Mouse (Mus musculus) neural tube, embryonic 14.5 days (tissue): Measurements from ENCODE around the gene Mup15. TPM values are rescaled to one million over a fixed set of nuclear protein-coding genes. Genes with fewer than 3 reads are reported as not detected.
"Not testable (repeated sequence)": the region's sequence is repeated elsewhere in the genome, so short reads cannot be mapped to it uniquely, and the experiment has no call there.

Experiments used
- ATAC-seq: fragments of 200-750 bp; cut with Nextera tagmentation; 2 replicates; pipeline ENCODE4 v1.8.0; 2017; ENCODE audit warnings: low read depth, mild to moderate bottlenecking, moderate TSS enrichment, moderate library complexity
- H3K27ac ChIP-seq: fragments of 300-500 bp; sonication (generic); 2 replicates; pipeline ENCODE4 v1.5.1; 2014; ENCODE audit warnings: low read depth, mild to moderate bottlenecking, control low read depth, low read length, moderate library complexity, mixed read lengths
- H3K27me3 ChIP-seq: fragments of 300-500 bp; sonication (generic); 2 replicates; pipeline ENCODE4 v1.6.1; 2014; ENCODE audit warnings: low read length; ENCODE audit not compliant: control insufficient read depth, insufficient read depth
- H3K36me3 ChIP-seq: fragments of 300-500 bp; sonication (generic); 2 replicates; pipeline ENCODE4 v1.6.1; 2014; ENCODE audit warnings: low read length, mixed read lengths; ENCODE audit not compliant: control insufficient read depth, insufficient read depth
- H3K4me1 ChIP-seq: fragments of 300-500 bp; sonication (generic); 2 replicates; pipeline ENCODE4 v1.6.1; 2014; ENCODE audit warnings: low read length; ENCODE audit not compliant: control insufficient read depth, insufficient read depth
- H3K4me2 ChIP-seq: fragments of 300-500 bp; sonication (generic); 2 replicates; pipeline ENCODE4 v1.6.1; 2014; ENCODE audit warnings: mild to moderate bottlenecking, low read depth, low read length, control low read depth
- H3K4me3 ChIP-seq: fragments of 300-500 bp; sonication (generic); 2 replicates; pipeline ENCODE4 v1.5.1; 2014; ENCODE audit warnings: low read depth, low read length, control low read depth, mixed read lengths
- H3K9ac ChIP-seq: fragments of 300-500 bp; sonication (generic); replicated peaks from 2 replicates; pipeline ENCODE4 v1.6.1; 2014; ENCODE audit warnings: low read depth, mild to moderate bottlenecking, control low read depth, low read length, mixed read lengths
- H3K9me3 ChIP-seq: fragments of 300-500 bp; sonication (generic); 2 replicates; pipeline ENCODE4 v1.6.1; 2016; ENCODE audit warnings: low read length; ENCODE audit not compliant: control insufficient read depth
- WGBS: fragments of 180-500 bp; shearing (Covaris S2); extraction: QIAGEN DNeasy Blood & Tissue Kit; methylation state at CpG from one replicate; pipeline ENCODE4 v1.1.7; 2014; 5-methylcytosine and 5-hydroxymethylcytosine counted together
- polyA plus RNA-seq: library from polyadenylated mRNA; unstranded; fragments of >200 nt; fragmentation: Nextera tagmentation; extraction: Ambion mirVana; gene quantifications from 2 replicates; pipeline ENCODE4 v1.2.1, GENCODE M21; 2014

The Mup15 gene
- polyA plus RNA-seq: not detected in 2 replicates

- not testable (repeated sequence) for ATAC-seq, H3K9me3 ChIP-seq, H3K27me3 ChIP-seq, H3K9ac ChIP-seq, H3K27ac ChIP-seq, H3K4me1 ChIP-seq, H3K4me2 ChIP-seq, H3K4me3 ChIP-seq, H3K36me3 ChIP-seq
- WGBS: no CpG with 5 or more reads among the region's 4 CpGs
Observed at GRCm38 (mm10) chr4:61439643-61440042, at the start of gene Mup15. Gene Mup15 (minus strand): TSS chr4:61439743.

Other genes with a start within 250 kb of the Mup15 start
- not detected in 2 replicates for gene Mup13, start 211.5 kb downstream of the Mup15 start, polyA plus RNA-seq
- not detected in 2 replicates for gene Mup14, start 135.7 kb downstream of the Mup15 start, polyA plus RNA-seq
- gene Mup16, start 79.8 kb upstream of the Mup15 start, polyA plus RNA-seq: not detected in 2 replicates
- not detected in 2 replicates for gene Mup17, start 156.1 kb upstream of the Mup15 start, polyA plus RNA-seq
- not detected in 2 replicates for gene Mup18, start 234.4 kb upstream of the Mup15 start, polyA plus RNA-seq